Mouse (Mus musculus): ENCODE measurements around the gene Gfod2. TPM values are rescaled to one million over a fixed set of nuclear protein-coding genes. Genes with fewer than 3 reads are reported as not detected.

The Gfod2 gene
- polyA plus RNA-seq, 1 experiment from 2014 or later = 58.8 TPM

DNA sequence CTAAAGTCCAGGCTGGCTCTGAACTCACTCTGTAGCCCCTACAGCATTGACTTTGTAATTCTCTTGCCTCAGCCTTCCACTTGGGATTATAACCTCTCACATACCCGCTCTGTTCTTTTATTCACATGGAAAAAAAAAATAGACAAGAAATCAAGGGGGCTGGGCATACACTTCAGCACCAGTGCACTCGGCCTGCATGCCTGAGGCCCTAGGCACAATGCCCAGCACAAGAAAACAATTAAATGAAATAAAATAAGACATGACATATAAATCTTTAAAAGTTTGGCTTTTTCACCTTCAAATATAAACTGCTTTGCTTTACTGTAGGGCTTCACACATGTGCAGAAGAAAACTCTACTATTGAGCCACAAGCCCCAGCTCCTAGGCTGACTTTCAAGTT, 4.5 kb downstream of the Gfod2 start:
- Histone ChIP-seq H3K27me3 (no peaks in the 10 kb centered on the region), H3K4me3 (no peak overlapping the region), H3K9ac (replicated peaks) (no peak overlapping the region), H3K4me1 (peaks cover 38% of the 10 kb centered on the region), H3K27ac (replicated peaks) (no peak overlapping the region), H3K9me3 (no peaks in the 10 kb centered on the region), H3K36me3 (no peaks in the 10 kb centered on the region), H3K4me2 (replicated peaks) (no peak overlapping the region)
- WGBS = 79% methylated on average over 2 of the region's 2 CpGs
- no peak for ATAC-seq (ENCODE audit: low FRiP score, low read depth)

DNA sequence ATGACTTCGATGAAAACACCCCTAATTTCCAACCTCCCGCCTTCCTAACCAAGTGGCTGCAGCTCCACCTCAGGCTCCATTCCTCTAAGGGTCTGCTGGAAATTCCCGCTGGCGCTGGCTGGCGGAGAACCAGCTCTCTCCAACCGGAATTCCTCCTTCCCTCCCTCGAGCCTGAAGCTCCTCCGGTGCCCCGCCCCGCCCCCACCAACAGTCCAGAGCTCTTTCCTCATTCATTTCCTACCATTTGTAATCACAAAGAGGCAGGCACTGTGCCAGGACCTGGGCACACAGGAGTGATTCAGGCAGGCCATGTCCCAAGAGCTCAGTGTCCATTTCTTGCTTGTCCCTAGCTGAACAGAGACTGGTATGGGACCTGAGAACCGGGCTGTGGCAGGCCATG, 7.9 kb downstream of the Gfod2 start:
- Histone ChIP-seq H3K4me1 (peaks cover 27% of the 10 kb centered on the region), H3K9me3 (no peaks in the 10 kb centered on the region), H3K36me3 (no peaks in the 10 kb centered on the region), H3K9ac (replicated peaks) (no peak overlapping the region; the same call in 1 of the 2 replicates), H3K4me2 (replicated peaks) (peak overlapping the region; percentile 18), H3K4me3 (0 out of 2 replicates have a peak overlapping the region, but pooled peaks have one; percentile 2), H3K27ac (replicated peaks) (peak overlapping the region; percentile 49; the same call in 1 of the 2 replicates), H3K27me3 (no peaks in the 10 kb centered on the region)
- 19% methylated on average over 11 of the region's 11 CpGs for WGBS
- no peak for ATAC-seq (ENCODE audit: low FRiP score, low read depth)

DNA sequence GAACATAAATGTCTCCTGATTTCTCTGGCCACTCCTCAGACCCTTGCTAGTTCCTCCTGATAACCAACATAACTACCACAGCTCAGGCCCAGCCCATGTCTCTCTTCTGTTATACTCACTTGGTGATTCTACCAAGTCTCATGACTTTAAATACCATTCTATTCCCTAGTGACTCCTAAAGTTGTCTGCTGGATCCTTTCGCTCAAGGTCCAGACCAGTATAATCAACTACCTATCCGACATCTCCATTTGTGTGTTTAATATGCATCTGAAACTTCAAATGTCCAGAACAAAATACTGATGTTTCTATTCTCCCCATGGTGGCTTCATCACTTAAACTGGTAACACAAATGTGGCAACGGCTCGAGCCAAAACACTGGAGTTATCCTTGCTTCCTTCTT, 15.2 kb downstream of the Gfod2 start:
- ATAC-seq (ENCODE audit: low FRiP score, low read depth) = no peak
- H3K4me3 ChIP-seq = no peak overlapping the region
- no peak overlapping the region for H3K9ac ChIP-seq (replicated peaks)
- no peak overlapping the region for H3K27ac ChIP-seq (replicated peaks)
- no peaks in the 10 kb centered on the region for H3K9me3 ChIP-seq
- WGBS = 97% methylated on average over 4 of the region's 4 CpGs
- no peaks in the 10 kb centered on the region for H3K27me3 ChIP-seq
- H3K36me3 ChIP-seq = no peaks in the 10 kb centered on the region
- no peak overlapping the region for H3K4me2 ChIP-seq (replicated peaks)
- H3K4me1 ChIP-seq = no peaks in the 10 kb centered on the region

DNA sequence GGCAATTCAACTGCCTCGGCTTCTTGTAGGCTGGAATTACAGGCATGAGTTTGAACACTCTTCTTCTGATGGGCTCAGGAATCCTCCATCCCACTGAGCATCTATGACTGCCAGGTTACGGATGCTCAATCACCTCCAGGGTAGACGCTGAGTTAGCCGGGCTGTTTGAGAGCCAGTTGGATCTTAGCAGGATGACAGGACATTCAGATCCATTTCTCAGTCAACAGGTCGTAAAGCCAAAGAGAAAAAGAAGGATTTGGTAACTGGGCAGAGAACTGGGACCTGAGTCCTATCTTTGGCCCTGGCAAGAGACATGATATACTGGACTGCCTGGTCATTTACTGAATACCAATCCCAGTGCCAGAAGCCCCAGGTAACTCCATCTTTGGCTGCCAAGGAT, 19.2 kb downstream of the Gfod2 start:
- no peaks in the 10 kb centered on the region for H3K9me3 ChIP-seq
- no peak overlapping the region for H3K4me3 ChIP-seq
- no peak for ATAC-seq (ENCODE audit: low FRiP score, low read depth)
- H3K27ac ChIP-seq (replicated peaks) = no peak overlapping the region
- H3K9ac ChIP-seq (replicated peaks) = no peak overlapping the region
- 94% methylated on average over 5 of the region's 5 CpGs for WGBS
- no peaks in the 10 kb centered on the region for H3K27me3 ChIP-seq
- no peaks in the 10 kb centered on the region for H3K4me1 ChIP-seq
- no peaks in the 10 kb centered on the region for H3K36me3 ChIP-seq
- no peak overlapping the region for H3K4me2 ChIP-seq (replicated peaks)

DNA sequence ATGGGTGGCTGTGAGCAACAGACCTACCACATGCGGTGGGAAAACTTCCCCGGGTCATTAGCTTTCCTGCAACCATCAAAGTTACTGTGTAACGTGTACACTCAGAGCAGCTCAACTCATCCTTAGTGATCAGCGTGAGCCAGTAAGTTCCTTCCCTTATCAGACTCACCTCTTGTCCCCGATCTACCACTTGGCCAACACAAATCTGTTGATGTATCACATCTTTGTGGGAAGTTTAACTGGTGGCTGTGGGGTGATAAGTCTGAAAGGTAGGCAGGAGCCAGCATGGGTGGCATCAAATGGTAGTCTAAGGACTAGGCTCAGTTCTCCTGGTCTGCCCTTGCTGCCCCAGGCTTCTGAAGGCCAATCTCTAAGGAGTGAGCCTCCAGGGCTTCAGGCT, 26.3 kb downstream of the Gfod2 start:
- no peak overlapping the region for H3K27ac ChIP-seq (replicated peaks)
- H3K4me1 ChIP-seq = no peaks in the 10 kb centered on the region
- no peak overlapping the region for H3K4me2 ChIP-seq (replicated peaks)
- peaks cover 15% of the 10 kb centered on the region for H3K36me3 ChIP-seq
- H3K9me3 ChIP-seq = no peaks in the 10 kb centered on the region
- no peak for ATAC-seq (ENCODE audit: low FRiP score, low read depth)
- H3K27me3 ChIP-seq = no peaks in the 10 kb centered on the region
- H3K4me3 ChIP-seq = no peak overlapping the region
- H3K9ac ChIP-seq (replicated peaks) = no peak overlapping the region
- WGBS = 96% methylated on average over 5 of the region's 5 CpGs

DNA sequence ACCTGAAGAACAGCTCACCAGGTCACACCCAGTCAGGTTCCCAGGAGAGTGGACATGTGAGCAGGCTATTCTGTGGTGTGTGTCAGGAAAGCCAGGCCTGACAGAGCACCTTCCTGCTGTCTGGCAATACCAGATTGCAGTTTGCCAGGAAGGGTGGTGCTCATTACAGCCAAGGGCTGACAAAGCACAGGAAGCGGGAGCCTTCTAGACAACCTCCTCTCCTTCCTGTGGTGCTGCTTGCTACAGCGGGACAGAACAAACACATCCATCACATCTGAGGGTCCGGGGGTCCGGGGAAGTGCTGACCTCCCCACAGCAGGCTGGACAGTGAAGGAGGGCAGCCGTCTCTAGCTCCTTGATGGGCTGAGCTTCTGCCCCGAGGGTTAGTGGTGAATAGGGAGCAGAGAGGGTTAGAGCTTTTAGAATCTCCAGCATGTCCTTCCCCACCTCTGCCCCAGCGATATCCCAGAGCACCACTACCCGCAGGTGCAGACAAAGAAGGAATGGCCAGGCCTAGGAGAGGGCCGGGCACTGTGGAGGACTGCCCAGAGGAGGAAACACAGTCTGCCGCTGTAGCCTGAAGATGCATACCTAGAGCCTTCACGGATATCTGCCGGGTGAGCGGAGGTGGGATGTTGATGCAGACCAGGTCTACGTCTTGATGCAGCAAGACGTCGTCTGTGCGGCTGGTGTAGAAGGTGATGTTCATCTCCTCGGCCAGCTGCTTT, 30.9 kb downstream of the Gfod2 start:
- no peak for ATAC-seq (ENCODE audit: low FRiP score, low read depth)
- H3K36me3 ChIP-seq = peaks cover 42% of the 10 kb centered on the region
- H3K27me3 ChIP-seq = no peaks in the 10 kb centered on the region
- H3K4me2 ChIP-seq (replicated peaks) = no peak overlapping the region
- no peak overlapping the region for H3K27ac ChIP-seq (replicated peaks)
- H3K9ac ChIP-seq (replicated peaks) = 0 out of 2 replicates have a peak overlapping the region, but pooled peaks have one; percentile 24
- no peaks in the 10 kb centered on the region for H3K9me3 ChIP-seq
- H3K4me3 ChIP-seq = no peak overlapping the region
- no peaks in the 10 kb centered on the region for H3K4me1 ChIP-seq
- WGBS = 90% methylated on average over 18 of the region's 18 CpGs

DNA sequence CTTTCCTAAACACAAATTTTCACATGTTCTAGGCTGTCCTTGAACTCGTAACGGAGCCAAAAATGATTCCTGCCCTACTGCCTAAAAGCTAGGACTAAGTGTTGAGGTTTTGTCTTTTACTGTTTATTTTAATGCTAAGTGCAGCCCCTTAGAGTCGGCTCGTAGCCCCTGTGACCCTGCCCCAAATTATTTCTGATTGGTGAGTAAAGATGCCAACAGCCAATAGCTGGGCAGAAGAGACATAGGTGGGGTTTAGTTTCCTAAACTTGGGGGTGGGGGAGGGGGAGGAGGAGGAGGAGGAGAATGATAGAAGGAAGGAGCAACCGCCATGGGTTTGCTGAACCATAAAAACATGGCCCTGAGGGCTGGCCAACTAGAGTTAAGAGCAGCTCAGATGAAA, 32.7 kb downstream of the Gfod2 start:
- Histone ChIP-seq H3K27ac (replicated peaks) (no peak overlapping the region), H3K9ac (replicated peaks) (no peak overlapping the region), H3K4me1 (no peaks in the 10 kb centered on the region), H3K27me3 (no peaks in the 10 kb centered on the region), H3K36me3 (peaks cover 45% of the 10 kb centered on the region), H3K4me3 (no peak overlapping the region), H3K9me3 (no peaks in the 10 kb centered on the region), H3K4me2 (replicated peaks) (no peak overlapping the region)
- WGBS = 86% methylated on average over 5 of the region's 5 CpGs
- ATAC-seq (ENCODE audit: low FRiP score, low read depth) = no peak

DNA sequence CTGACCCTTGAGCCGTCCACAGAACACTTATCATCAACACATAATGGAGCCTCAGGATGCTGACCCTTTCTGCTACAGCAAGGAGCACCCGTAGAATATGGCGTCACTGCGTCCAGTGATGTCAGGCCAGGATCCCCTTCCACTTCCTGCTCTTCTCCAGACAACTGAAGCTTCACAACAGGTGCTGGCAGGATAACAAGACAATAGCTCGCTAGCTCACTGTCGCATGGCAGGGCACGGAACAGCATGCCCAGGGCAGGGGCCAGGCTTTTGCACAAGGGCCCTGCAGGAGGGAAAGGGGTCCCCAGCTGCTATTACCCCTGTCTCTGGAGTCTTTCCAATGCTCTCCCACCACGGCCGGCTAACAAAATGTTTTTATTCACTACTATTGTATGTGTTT, 35.6 kb downstream of the Gfod2 start:
- 97% methylated on average over 9 of the region's 9 CpGs for WGBS
- Histone ChIP-seq H3K4me2 (replicated peaks) (no peak overlapping the region), H3K9me3 (no peaks in the 10 kb centered on the region), H3K27me3 (no peaks in the 10 kb centered on the region), H3K4me3 (no peak overlapping the region), H3K9ac (replicated peaks) (no peak overlapping the region), H3K36me3 (peaks cover 42% of the 10 kb centered on the region), H3K4me1 (no peaks in the 10 kb centered on the region), H3K27ac (replicated peaks) (no peak overlapping the region)
- ATAC-seq (ENCODE audit: low FRiP score, low read depth) = no peak

DNA sequence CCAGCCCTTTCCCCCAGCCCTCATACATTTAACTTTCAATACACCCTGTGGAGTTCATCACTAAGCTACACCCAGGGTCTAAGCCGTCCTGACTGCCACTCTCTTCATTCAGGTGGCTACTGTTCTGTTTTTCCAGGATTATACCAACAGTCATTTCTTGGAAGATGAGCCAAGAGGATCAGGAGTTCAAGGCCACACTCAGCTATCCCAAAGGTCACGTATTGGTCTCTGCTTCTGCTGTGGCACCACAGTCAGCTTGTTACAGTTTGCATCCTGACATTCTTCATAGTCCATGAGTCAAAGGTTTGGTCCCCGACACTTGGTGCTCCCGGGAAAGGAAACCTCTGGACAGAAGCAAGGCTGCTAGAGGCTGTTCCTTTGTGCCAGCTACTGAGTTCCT, 38.8 kb downstream of the Gfod2 start:
- H3K27ac ChIP-seq (replicated peaks) = no peak overlapping the region
- 86% methylated on average over 4 of the region's 4 CpGs for WGBS
- H3K4me1 ChIP-seq = no peaks in the 10 kb centered on the region
- H3K36me3 ChIP-seq = peaks cover 37% of the 10 kb centered on the region
- no peak overlapping the region for H3K4me3 ChIP-seq
- H3K4me2 ChIP-seq (replicated peaks) = no peak overlapping the region
- no peaks in the 10 kb centered on the region for H3K9me3 ChIP-seq
- no peak for ATAC-seq (ENCODE audit: low FRiP score, low read depth)
- H3K9ac ChIP-seq (replicated peaks) = no peak overlapping the region
- H3K27me3 ChIP-seq = no peaks in the 10 kb centered on the region

DNA sequence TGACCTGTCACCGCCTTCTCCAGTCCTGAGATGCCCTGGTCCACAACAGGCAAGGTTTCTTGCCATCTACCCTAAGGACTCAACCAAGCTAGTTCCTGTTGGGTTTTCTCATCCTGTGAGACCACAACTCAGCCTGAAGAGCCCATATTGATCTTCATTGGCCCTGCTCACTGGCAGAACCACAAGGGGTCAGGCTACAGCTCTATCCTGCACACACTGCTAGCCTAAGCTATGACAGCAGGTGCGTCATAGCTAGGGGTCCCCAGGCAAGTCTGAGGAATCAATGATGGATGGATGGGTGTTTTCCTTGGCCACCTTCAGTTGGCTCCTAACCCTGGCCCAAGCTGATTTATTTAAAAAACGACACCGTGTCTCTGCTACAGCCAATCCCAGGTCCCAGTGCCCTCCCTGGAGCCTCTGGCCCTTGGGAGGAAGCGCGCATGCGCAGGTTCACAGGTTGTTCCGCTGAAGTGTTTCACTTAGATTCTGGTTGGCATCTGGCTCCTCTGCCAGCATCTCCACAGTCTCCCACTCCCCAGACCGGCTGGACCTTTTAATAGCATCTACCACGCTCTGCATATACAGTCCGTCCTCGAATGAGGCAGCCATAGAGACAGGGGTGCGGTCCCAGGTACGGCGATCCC, 42.0 kb downstream of the Gfod2 start:
- Histone ChIP-seq H3K4me1 (no peaks in the 10 kb centered on the region), H3K4me2 (replicated peaks) (no peak overlapping the region), H3K4me3 (no peak overlapping the region), H3K9me3 (no peaks in the 10 kb centered on the region), H3K36me3 (peaks cover 22% of the 10 kb centered on the region), H3K27ac (replicated peaks) (no peak overlapping the region), H3K9ac (replicated peaks) (no peak overlapping the region), H3K27me3 (no peaks in the 10 kb centered on the region)
- 93% methylated on average over 15 of the region's 15 CpGs for WGBS
- no peak for ATAC-seq (ENCODE audit: low FRiP score, low read depth)

DNA sequence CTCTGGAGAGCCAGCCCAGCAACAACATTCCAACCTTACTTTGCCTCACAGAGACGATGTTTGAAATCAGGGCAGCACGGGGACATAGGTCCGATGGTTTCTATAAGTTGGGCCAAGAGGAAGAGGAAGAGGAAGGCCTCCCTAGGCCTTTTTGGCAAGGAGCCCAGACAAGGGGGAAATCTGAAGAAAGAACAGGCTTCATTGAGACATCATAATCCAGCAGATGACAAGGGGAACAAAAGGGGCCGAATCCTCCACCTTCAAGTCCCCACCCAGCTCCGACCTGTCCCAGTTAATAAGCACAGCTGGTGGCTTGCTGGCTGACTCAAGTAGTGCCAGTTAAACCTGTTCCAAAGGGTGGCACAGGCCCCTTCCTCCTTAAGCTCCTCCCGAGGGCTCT, 43.4 kb downstream of the Gfod2 start:
- Histone ChIP-seq H3K27ac (replicated peaks) (no peak overlapping the region), H3K4me2 (replicated peaks) (no peak overlapping the region), H3K4me3 (no peak overlapping the region), H3K27me3 (no peaks in the 10 kb centered on the region), H3K9me3 (no peaks in the 10 kb centered on the region), H3K36me3 (peaks cover 16% of the 10 kb centered on the region), H3K9ac (replicated peaks) (no peak overlapping the region), H3K4me1 (no peaks in the 10 kb centered on the region)
- 87% methylated on average over 6 of the region's 6 CpGs for WGBS
- no peak for ATAC-seq (ENCODE audit: low FRiP score, low read depth)

DNA sequence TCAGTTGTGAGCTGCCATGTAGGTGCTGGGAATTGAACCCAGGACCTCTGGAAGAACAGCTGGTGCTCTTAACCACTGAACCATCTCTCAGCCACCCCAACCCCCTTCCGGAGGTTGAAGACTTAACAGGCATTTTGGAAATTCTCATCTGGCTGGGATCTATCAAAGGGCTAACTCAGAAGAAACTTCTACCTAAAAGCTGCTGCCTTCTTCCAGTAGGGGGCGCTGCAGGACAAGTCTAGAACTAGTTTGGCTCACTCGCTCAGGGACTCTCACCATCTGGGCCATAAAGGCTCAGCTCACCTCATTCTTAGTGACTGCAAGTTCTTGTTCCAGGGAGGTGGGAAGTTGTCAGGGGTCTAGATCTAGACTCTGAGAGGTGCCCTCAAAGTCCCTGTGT, 44.3 kb downstream of the Gfod2 start:
- H3K27ac ChIP-seq (replicated peaks) = no peak overlapping the region
- H3K27me3 ChIP-seq = no peaks in the 10 kb centered on the region
- 1% methylated on average over 3 of the region's 3 CpGs for WGBS
- H3K9me3 ChIP-seq = no peaks in the 10 kb centered on the region
- peak; percentile 36; the same call in 1 of the 2 replicates for ATAC-seq (ENCODE audit: low FRiP score, low read depth)
- H3K4me2 ChIP-seq (replicated peaks) = no peak overlapping the region
- no peaks in the 10 kb centered on the region for H3K4me1 ChIP-seq
- H3K36me3 ChIP-seq = peaks cover 16% of the 10 kb centered on the region
- H3K9ac ChIP-seq (replicated peaks) = no peak overlapping the region
- no peak overlapping the region for H3K4me3 ChIP-seq

Data from midbrain, embryonic 12.5 days (tissue).